Mouse (Mus musculus) neural tube, embryonic 13.5 days (tissue): ENCODE measurements around the gene Ccr9. TPM values are rescaled to one million over a fixed set of nuclear protein-coding genes. Genes with fewer than 3 reads are reported as not detected.

Experiments used
- ATAC-seq: fragments of 200-750 bp; cut with Nextera tagmentation; 2 replicates; pipeline ENCODE4 v1.8.0; 2017; ENCODE audit warnings: low read depth, mild to moderate bottlenecking, moderate TSS enrichment, moderate library complexity
- H3K27ac ChIP-seq: fragments of 300-500 bp; sonication (generic); replicated peaks from 2 replicates; pipeline ENCODE4 v1.5.1; 2015; ENCODE audit warnings: moderate library complexity, mild to moderate bottlenecking, inconsistent platforms
- H3K27me3 ChIP-seq: fragments of 300-500 bp; sonication (generic); 2 replicates; pipeline ENCODE4 v1.6.1; 2015; ENCODE audit warnings: mild to moderate bottlenecking, inconsistent platforms
- H3K36me3 ChIP-seq: fragments of 300-500 bp; sonication (generic); 2 replicates; pipeline ENCODE4 v1.6.1; 2015; ENCODE audit warnings: mild to moderate bottlenecking, inconsistent platforms
- H3K4me1 ChIP-seq: fragments of 300-500 bp; sonication (generic); replicated peaks from 2 replicates; pipeline ENCODE4 v1.6.1; 2015; ENCODE audit warnings: inconsistent platforms
- H3K4me2 ChIP-seq: fragments of 300-500 bp; sonication (generic); 2 replicates; pipeline ENCODE4 v1.6.1; 2015; ENCODE audit warnings: inconsistent platforms, mild to moderate bottlenecking, moderate library complexity
- H3K4me3 ChIP-seq: fragments of 300-500 bp; sonication (generic); 2 replicates; pipeline ENCODE4 v1.5.1; 2015; ENCODE audit warnings: mild to moderate bottlenecking, inconsistent platforms
- H3K9ac ChIP-seq: fragments of 300-500 bp; sonication (generic); 2 replicates; pipeline ENCODE4 v1.6.1; 2015; ENCODE audit warnings: moderate library complexity, mild to moderate bottlenecking, inconsistent platforms
- H3K9me3 ChIP-seq: fragments of 300-500 bp; sonication (generic); 2 replicates; pipeline ENCODE4 v1.6.1; 2016; ENCODE audit warnings: inconsistent platforms
- WGBS: fragments of 180-500 bp; shearing (Covaris S2); methylation state at CpG from one replicate; pipeline ENCODE4 v1.1.7; 2015; 5-methylcytosine and 5-hydroxymethylcytosine counted together
- polyA plus RNA-seq: library from polyadenylated mRNA; unstranded; fragments of >200 nt; fragmentation: Nextera tagmentation; extraction: Ambion mirVana; gene quantifications from 2 replicates; pipeline ENCODE4 v1.2.1, GENCODE M21; 2015

Gene Ccr9
- polyA plus RNA-seq, 1 experiment from 2014 or later, result 0.32 TPM

- H3K9ac ChIP-seq, result no peak overlapping the region
- 71% methylated on average over 2 of the region's 2 CpGs for WGBS
- peaks cover 32% of the 10 kb centered on the region for H3K36me3 ChIP-seq
- no peak overlapping the region for H3K4me2 ChIP-seq
- ATAC-seq, result no peak
- H3K9me3 ChIP-seq, result no peaks in the 10 kb centered on the region
- H3K4me3 ChIP-seq, result no peak overlapping the region
- no peaks in the 10 kb centered on the region for H3K4me1 ChIP-seq
- no peaks in the 10 kb centered on the region for H3K27me3 ChIP-seq
- no peak overlapping the region for H3K27ac ChIP-seq
Observed at GRCm38 (mm10) chr9:123814326-123814725, 136.1 kb downstream of the Ccr9 start.

- Histone ChIP-seq H3K36me3 (peaks cover 32% of the 10 kb centered on the region), H3K4me3 (no peak overlapping the region)
Observed at GRCm38 (mm10) chr9:123814821-123815220, 136.6 kb downstream of the Ccr9 start.

DNA sequence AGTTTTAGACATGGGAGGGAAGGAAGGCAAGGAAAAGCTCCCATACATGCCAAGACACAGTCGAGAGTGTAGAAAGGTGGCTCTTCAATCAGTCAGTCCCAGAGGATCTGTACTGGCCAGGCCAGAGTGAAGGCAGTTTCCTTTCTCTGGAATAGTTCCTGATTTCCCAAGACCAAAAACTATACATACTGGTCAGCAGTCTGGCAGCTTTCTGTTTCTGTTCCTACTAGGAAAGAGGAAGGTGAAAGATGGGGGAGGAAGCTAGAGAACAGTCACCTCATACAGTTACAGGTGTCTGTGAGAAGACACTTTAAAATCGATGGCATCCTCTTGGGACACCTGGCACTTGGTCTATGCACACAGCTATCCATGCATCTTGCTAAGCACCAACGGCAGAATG lies 137.2 kb downstream of the Ccr9 start:
- Histone ChIP-seq H3K4me1 (no peaks in the 10 kb centered on the region), H3K36me3 (peaks cover 28% of the 10 kb centered on the region), H3K4me2 (no peak overlapping the region), H3K27ac (no peak overlapping the region), H3K27me3 (no peaks in the 10 kb centered on the region), H3K4me3 (no peak overlapping the region), H3K9me3 (no peaks in the 10 kb centered on the region), H3K9ac (no peak overlapping the region)
- 89% methylated on average over 3 of the region's 3 CpGs for WGBS
- no peak for ATAC-seq

More at GRCm38 (mm10) chr9:123814821-123815220, 136.6 kb downstream of the Ccr9 start:
- no peak overlapping the region for H3K27ac ChIP-seq
- no peaks in the 10 kb centered on the region for H3K27me3 ChIP-seq
- H3K9ac ChIP-seq, result no peak overlapping the region
- no peaks in the 10 kb centered on the region for H3K4me1 ChIP-seq
- no peak overlapping the region for H3K4me2 ChIP-seq
- ATAC-seq, result no peak
- no peaks in the 10 kb centered on the region for H3K9me3 ChIP-seq
- WGBS, result 83% methylated on average over 4 of the region's 4 CpGs

DNA sequence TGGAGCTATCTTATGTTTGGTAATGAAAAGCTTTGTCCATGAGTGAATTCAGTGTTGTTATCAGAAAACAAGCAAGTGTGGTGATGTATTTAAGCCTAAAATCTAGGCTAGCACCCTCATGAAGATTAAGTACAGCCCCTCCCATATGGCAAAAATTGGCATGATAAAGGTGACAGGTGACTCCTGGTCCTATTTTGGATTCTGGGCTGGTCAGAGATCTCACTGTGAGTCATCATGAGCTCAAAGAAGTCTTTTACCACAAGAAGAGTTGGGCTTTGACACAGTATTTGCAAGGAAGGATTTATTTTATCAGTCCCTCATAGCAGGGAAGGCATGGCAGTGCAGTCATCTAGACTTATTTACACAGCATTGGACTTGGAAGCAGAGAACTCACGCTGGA lies 137.8 kb downstream of the Ccr9 start:
- Histone ChIP-seq H3K9me3 (no peaks in the 10 kb centered on the region), H3K27me3 (no peaks in the 10 kb centered on the region)
- WGBS, result 93% methylated on average over 1 of the region's 1 CpGs

DNA sequence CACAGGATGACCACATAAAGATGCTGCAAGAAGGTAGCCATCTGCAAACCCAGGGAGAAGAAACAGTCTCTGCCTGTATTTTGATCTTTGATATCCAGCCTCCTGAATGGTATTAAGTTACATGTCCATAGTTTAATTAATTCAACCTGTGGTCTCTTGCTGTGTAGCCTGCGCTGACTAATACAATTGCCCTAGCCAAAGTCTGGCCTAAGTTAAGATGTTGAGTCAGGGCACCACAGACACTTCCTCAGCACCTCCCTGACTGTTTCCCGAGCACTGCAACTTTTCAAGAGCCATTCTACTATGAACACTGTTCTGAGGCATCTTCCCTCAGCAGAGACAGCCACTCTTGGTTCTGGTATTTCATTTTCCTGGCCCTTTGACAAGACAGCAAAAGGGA lies 140.4 kb downstream of the Ccr9 start:
- Histone ChIP-seq H3K4me3 (no peak overlapping the region), H3K4me1 (no peaks in the 10 kb centered on the region), H3K27ac (no peak overlapping the region), H3K9ac (no peak overlapping the region), H3K4me2 (no peak overlapping the region), H3K36me3 (peaks cover 44% of the 10 kb centered on the region), H3K9me3 (no peaks in the 10 kb centered on the region), H3K27me3 (no peaks in the 10 kb centered on the region)
- ATAC-seq, result no peak
- WGBS, result 92% methylated on average over 2 of the region's 2 CpGs

More for the DNA sequence above, 137.8 kb downstream of the Ccr9 start:
- no peak overlapping the region for H3K4me3 ChIP-seq
- no peak overlapping the region for H3K9ac ChIP-seq
- H3K27ac ChIP-seq, result no peak overlapping the region
- ATAC-seq, result no peak
- no peak overlapping the region for H3K4me2 ChIP-seq
- no peaks in the 10 kb centered on the region for H3K4me1 ChIP-seq
- peaks cover 26% of the 10 kb centered on the region for H3K36me3 ChIP-seq

DNA sequence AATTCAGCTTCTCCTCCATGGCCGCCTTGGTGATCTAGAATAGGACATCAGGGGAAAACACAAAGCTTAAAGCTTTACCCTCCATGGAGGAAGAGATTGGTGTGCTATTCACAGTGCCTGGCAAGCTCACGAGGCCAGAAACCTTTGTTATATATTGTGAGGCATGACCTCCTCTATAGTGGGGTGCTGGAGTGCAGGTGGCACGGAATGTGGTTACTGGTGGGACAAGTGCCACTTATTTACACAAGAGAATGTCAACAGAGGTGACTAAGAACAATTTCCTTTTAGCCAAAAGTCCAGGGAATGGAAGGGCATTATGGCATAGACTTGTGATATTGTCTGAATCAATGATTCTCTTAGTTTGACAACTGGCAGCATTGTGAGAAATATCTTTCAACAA lies 148.4 kb downstream of the Ccr9 start:
- H3K4me2 ChIP-seq, result no peak overlapping the region
- peaks cover 80% of the 10 kb centered on the region for H3K36me3 ChIP-seq
- no peaks in the 10 kb centered on the region for H3K4me1 ChIP-seq
- no peaks in the 10 kb centered on the region for H3K9me3 ChIP-seq
- H3K27ac ChIP-seq, result no peak overlapping the region
- no peak overlapping the region for H3K9ac ChIP-seq
- ATAC-seq, result no peak
- no peaks in the 10 kb centered on the region for H3K27me3 ChIP-seq
- WGBS, result 93% methylated on average over 3 of the region's 3 CpGs
- no peak overlapping the region for H3K4me3 ChIP-seq

GRCm38 (mm10) chr9:123828916-123829315 lies 150.7 kb downstream of the Ccr9 start:
- WGBS, result 95% methylated on average over 4 of the region's 4 CpGs
- no peak for ATAC-seq

More at GRCm38 (mm10) chr9:123828916-123829315, 150.7 kb downstream of the Ccr9 start:
- Histone ChIP-seq H3K9ac (no peak overlapping the region), H3K4me2 (no peak overlapping the region), H3K27me3 (no peaks in the 10 kb centered on the region), H3K9me3 (no peaks in the 10 kb centered on the region), H3K4me3 (no peak overlapping the region), H3K27ac (no peak overlapping the region), H3K4me1 (no peaks in the 10 kb centered on the region), H3K36me3 (peaks cover 58% of the 10 kb centered on the region)

Other genes with a start within 250 kb of the Ccr9 start
- gene Limd1, start 199.7 kb upstream of the Ccr9 start, polyA plus RNA-seq, result 16.2 and 20.0 TPM in 2 replicates
- gene Sacm1l, start 148.7 kb upstream of the Ccr9 start, polyA plus RNA-seq, result 50.2 and 57.9 TPM in 2 replicates
- gene Slc6a20b, start 45.9 kb upstream of the Ccr9 start, polyA plus RNA-seq, result 0.32 and 0.43 TPM in 2 replicates
- 1.6 and 2.4 TPM in 2 replicates for gene Slc6a20a, start 446 bp downstream of the Ccr9 start, polyA plus RNA-seq
- 55.4 and 57.0 TPM in 2 replicates for gene Lztfl1, start 39.3 kb downstream of the Ccr9 start, polyA plus RNA-seq
- 0.20 TPM in 1 of 2 replicates, not detected in the other for gene Cxcr6, start 128.0 kb downstream of the Ccr9 start, polyA plus RNA-seq
- 9.4 and 9.6 TPM in 2 replicates for gene Fyco1, start 173.5 kb downstream of the Ccr9 start, polyA plus RNA-seq
- 0.04 TPM in 1 of 2 replicates, not detected in the other for gene Xcr1, start 183.6 kb downstream of the Ccr9 start, polyA plus RNA-seq